Mouse (Mus musculus): ENCODE measurements at regions not wholly inside any gene's neighbourhood (a gene's known extent, or its start where the extent isn't known, plus 50 kb on each side); places are given as distances from the start of the nearest gene placed in this dataset.
"Not testable (repeated sequence)": the region's sequence is repeated elsewhere in the genome, so short reads cannot be mapped to it uniquely, and the experiment has no call there.

DNA sequence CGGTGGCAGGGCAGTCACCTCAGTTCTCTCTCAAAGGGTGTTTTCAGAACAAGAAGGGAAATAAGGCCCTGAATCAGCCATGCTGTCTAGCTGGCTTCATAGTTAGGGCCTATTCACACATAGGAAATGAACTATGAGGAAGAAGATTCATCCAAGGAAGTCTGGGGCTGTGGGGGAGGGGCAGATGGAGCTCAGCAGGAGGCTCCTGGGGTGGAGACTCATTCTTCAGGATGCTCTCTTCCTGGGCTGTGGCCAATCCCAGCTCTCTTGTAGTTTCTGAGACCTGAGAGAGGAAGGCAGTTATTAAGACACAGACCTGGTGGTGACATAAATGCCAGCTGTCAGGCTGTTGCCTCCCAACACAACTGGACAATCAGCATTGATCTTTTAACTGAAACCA is 149.4 kb upstream of the Speer4f2 start:
- H3K9ac ChIP-seq; H3K27ac ChIP-seq; H3K36me3 ChIP-seq; ATAC-seq (replicated peaks; ENCODE audit: low FRiP score); H3K4me2 ChIP-seq; H3K4me3 ChIP-seq (replicated peaks); H3K27me3 ChIP-seq; H3K9me3 ChIP-seq (replicated peaks); H3K4me1 ChIP-seq: not testable (repeated sequence)
- 74% methylated on average over 1 of the region's 1 CpGs for whole genome bisulfite sequencing

DNA sequence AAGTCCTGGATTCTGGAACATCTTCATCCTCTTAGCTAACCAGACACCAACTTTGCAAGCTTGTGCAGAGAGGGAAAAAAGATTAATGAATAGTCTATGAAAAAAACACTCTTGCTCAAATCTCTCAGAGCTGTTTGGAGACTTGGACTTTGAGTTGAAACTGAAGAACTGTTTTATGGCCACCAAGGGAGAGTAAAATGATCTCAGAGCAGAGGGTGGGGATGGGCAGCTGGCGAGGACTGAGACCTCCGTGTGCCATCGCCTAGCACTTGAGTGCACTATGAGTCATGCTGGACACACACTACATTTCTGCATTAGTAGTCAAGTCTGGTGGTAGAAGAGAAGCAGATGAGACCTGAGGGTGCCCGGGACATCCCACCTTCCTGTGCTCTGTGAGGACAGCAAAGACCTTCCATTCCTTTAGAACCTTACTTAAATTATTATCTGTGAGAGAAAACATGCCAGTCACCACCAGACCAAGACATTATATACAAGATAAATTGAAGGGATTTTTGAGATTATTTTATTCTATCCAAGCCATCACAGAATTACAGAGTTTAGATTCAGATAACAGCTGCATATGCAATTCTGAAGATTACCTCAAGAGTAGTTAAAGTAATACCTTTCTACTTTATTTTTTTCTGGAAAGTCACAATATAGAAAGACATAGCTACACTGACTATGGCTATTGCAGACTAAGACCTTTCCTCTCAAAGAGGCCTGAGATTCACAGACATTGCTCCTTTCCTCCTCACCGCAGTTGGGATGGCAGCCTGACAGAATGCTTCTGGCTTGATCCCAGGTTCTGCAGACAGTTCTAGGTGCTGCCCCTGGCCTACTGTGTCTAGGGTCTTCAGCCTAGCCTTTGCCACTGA is 125.0 kb upstream of the Speer4f2 start:
- Histone ChIP-seq H3K27ac (no peak overlapping the region), H3K36me3 (no peaks in the 10 kb centered on the region), H3K9me3 (replicated peaks) (no peaks in the 10 kb centered on the region), H3K9ac (no peak overlapping the region), H3K27me3 (no peaks in the 10 kb centered on the region), H3K4me3 (replicated peaks) (no peak overlapping the region), H3K4me1 (no peaks in the 10 kb centered on the region), H3K4me2 (no peak overlapping the region)
- no peak for ATAC-seq (replicated peaks; ENCODE audit: low FRiP score)
- 55% methylated on average over 5 of the region's 5 CpGs for WGBS

DNA sequence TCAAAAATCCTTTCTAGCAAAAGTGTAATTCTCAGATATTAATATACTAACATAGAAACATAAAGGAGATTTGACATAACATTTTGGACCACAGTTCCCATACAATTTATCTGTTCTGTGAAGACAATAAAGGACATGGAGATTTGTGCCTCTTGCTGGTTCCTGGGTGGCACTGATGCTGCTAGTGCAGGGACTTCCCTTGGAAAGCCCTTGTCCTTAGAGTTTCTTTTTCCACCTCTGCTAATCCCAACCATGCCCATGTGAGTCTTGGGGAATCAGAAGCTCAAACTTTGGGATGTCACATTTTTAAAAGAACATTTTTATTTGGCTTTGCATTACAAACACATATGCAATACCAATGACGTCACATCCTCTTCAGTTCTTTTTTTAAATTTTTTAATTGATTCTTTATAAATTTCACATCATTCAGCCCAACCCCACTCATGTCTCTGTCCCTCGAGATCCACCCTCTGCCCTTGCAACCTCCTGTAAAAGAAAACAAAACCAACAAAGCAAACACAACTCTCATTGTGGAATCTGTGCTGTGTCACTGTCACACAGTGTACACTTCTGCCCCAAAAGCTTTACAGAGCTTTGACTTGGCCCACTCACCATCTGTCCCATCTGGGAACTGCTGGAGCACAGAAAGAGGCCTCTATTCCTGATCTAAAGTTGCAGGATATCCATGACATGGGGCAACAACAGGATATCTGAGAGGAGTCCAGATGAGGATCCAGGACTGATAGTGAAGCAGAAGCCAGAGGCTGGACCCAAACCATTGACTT is 112.2 kb upstream of the Speer4f2 start:
- ATAC-seq (replicated peaks; ENCODE audit: low FRiP score), result no peak
- no peaks in the 10 kb centered on the region for H3K36me3 ChIP-seq
- H3K9me3 ChIP-seq (replicated peaks), result no peaks in the 10 kb centered on the region
- H3K9ac ChIP-seq, result no peak overlapping the region
- no peak overlapping the region for H3K4me2 ChIP-seq
- H3K4me3 ChIP-seq (replicated peaks), result no peak overlapping the region
- H3K4me1 ChIP-seq, result no peaks in the 10 kb centered on the region
- no peak overlapping the region for H3K27ac ChIP-seq
- WGBS, result 72% methylated on average over 2 of the region's 2 CpGs
- no peaks in the 10 kb centered on the region for H3K27me3 ChIP-seq

DNA sequence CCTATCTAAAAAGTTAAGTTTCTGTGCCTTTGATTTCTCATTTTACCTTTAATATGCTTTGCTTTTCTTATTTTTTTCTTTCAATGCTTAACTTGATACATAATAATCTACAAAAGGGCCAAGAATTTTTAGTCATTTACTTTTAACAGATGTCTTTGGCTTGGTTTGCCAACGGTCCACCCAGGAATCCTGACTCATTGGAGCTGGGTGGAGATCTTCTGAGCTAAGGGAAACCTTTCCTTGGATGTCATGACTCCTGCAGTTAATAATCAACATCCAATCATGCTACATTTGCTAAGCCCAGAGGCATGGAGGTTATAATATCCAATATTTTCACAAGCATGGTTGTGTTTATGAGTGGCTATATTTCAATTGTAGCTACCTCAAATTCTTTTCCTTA is 110.9 kb upstream of the Speer4f2 start:
- ATAC-seq (replicated peaks; ENCODE audit: low FRiP score), result no peak
- H3K4me3 ChIP-seq (replicated peaks), result no peak overlapping the region
- WGBS, result 72% methylated on average over 1 of the region's 1 CpGs
- no peak overlapping the region for H3K4me2 ChIP-seq
- no peak overlapping the region for H3K27ac ChIP-seq
- H3K9ac ChIP-seq, result no peak overlapping the region
- no peaks in the 10 kb centered on the region for H3K9me3 ChIP-seq (replicated peaks)
- no peaks in the 10 kb centered on the region for H3K36me3 ChIP-seq
- no peaks in the 10 kb centered on the region for H3K27me3 ChIP-seq
- no peaks in the 10 kb centered on the region for H3K4me1 ChIP-seq

DNA sequence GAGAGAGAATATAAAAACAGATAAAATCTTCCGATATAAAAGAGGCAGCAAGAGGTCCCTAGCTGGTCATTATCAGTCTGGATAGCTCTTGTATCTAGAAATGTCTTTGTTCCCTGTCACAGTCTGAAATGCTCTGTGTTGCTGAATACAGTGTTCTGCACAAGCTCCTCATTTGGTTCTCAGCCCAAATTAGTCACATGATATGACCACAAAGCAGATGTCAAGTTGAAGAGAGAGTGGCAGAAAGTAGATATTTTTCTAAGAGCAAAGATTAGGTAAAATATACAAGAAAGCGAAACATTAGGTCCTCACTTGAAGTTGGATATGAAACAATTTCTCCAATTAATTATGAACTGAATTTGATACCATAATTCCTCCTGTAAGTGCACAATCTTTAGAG is 101.8 kb upstream of the Speer4f2 start:
- Histone ChIP-seq H3K9me3 (replicated peaks) (0 out of 2 replicates have a peak, but pooled peaks cover 3% of the 10 kb centered on the region), H3K4me3 (replicated peaks) (no peak overlapping the region), H3K36me3 (no peaks in the 10 kb centered on the region), H3K4me1 (no peaks in the 10 kb centered on the region), H3K4me2 (no peak overlapping the region), H3K27ac (peak overlapping the region; percentile 57), H3K27me3 (no peaks in the 10 kb centered on the region), H3K9ac (no peak overlapping the region)
- 84% methylated on average over 2 of the region's 2 CpGs for WGBS
- no peak for ATAC-seq (replicated peaks; ENCODE audit: low FRiP score)

DNA sequence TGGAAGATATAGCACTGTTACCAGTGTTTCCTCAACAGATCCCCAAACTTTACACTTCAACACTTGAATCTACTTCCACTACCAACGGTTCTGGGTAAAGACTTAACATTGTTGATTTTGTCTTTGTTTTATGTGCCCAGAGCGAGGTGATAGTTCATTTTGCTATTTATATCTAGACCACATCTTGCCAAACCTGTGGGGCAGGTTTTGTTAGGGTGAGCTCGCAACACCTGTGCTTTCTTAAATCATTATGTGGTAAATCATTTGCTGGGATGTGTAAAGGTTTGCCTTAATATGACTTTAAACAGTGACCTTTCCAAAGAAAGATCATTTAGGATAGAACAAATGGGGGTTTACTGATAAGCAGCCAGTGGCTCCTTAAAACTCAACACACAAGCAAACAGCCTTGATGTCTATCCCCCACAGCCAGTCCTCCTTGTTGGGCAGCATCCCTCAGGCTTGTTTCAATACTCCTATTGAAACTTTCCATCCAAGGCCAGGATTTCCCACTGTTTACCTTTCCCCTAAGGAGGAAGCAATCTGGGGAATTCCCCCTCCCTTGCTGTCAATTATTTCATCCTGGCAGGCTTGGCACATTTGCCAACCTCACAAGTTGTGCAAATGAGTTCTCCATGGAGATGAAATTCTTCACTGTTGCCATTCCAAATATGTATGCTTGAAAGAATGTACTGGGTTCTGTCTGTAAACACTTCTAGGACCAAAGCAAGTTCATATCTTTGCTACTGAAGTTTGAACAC is 101.1 kb upstream of the Speer4f2 start:
- WGBS, result 61% methylated on average over 3 of the region's 3 CpGs
- no peak overlapping the region for H3K4me3 ChIP-seq (replicated peaks)
- peak; percentile 76 for ATAC-seq (replicated peaks; ENCODE audit: low FRiP score)
- 0 out of 2 replicates have a peak, but pooled peaks cover 3% of the 10 kb centered on the region for H3K9me3 ChIP-seq (replicated peaks)
- no peak overlapping the region for H3K4me2 ChIP-seq
- H3K9ac ChIP-seq, result no peak overlapping the region
- H3K27ac ChIP-seq, result peak overlapping the region; percentile 75
- no peaks in the 10 kb centered on the region for H3K27me3 ChIP-seq
- no peaks in the 10 kb centered on the region for H3K36me3 ChIP-seq
- H3K4me1 ChIP-seq, result no peaks in the 10 kb centered on the region

DNA sequence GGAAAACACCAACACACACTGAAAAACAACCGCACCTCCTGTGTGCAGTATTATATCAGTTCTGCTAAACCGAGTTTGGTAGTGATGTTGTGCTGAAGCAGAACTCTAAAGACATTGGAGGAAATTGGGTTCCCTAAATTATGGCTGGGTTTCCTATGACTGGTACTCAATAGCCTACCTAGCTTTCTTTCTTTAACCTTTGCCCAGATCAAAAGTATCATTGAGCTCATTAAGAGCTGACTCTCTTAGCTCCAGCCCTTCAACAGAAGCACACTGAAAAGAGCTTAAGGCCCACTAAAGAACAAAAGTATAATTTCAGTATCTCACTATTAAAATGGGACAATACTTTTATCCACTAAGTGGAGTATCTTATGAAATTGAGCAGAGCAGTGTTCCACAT is 97.6 kb upstream of the Speer4f2 start:
- ATAC-seq (replicated peaks; ENCODE audit: low FRiP score), result no peak
- WGBS, result 87% methylated on average over 2 of the region's 2 CpGs
- Histone ChIP-seq H3K36me3 (no peaks in the 10 kb centered on the region), H3K27ac (no peak overlapping the region), H3K4me2 (no peak overlapping the region), H3K4me1 (no peaks in the 10 kb centered on the region), H3K9me3 (replicated peaks) (no peaks in the 10 kb centered on the region), H3K4me3 (replicated peaks) (no peak overlapping the region), H3K9ac (no peak overlapping the region), H3K27me3 (no peaks in the 10 kb centered on the region)

DNA sequence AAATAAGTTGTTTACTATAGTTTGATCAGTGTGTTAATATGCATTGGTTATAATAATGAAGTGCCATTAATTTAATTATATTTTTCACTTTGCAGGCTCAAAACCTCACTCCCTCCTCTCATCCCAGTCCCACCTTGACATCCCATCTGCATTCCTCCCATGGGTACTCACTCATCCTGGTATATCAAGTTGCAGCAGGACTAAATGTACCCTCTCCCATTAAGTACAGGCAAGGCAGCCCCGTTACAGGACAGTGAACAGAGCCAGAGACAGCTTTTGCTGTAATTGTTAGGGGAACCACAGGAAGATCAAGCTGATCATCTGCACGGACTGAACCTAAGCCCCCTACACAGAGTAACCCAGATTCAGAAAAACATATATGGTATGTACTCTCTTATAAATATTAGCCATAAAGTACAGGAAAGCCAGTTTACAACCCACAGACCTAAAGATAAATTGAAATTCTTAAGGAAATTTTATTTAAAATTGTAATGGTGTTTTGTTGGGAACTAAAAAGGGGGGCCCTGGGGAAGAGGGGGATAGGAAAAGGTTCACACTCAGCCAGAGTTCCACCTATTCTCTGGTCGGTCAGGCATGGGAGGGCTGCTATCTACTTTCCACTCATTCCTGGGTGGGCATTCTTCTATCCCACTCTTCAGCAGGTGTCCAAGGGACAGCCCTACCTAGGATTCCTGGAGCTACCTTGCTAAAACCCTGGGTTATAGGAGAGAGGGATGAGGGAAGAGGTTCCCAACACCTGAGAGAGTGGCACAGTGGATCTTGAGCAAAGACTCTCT is 96.0 kb upstream of the Speer4f2 start:
- no peaks in the 10 kb centered on the region for H3K27me3 ChIP-seq
- no peak overlapping the region for H3K4me3 ChIP-seq (replicated peaks)
- H3K9me3 ChIP-seq (replicated peaks), result no peaks in the 10 kb centered on the region
- H3K36me3 ChIP-seq, result no peaks in the 10 kb centered on the region
- peak; percentile 93 for ATAC-seq (replicated peaks; ENCODE audit: low FRiP score)
- peak overlapping the region; percentile 10; the same call in 1 of the 2 replicates for H3K4me2 ChIP-seq
- 57% methylated on average over 3 of the region's 3 CpGs for WGBS
- H3K27ac ChIP-seq, result peak overlapping the region; percentile 72
- H3K9ac ChIP-seq, result no peak overlapping the region
- no peaks in the 10 kb centered on the region for H3K4me1 ChIP-seq

DNA sequence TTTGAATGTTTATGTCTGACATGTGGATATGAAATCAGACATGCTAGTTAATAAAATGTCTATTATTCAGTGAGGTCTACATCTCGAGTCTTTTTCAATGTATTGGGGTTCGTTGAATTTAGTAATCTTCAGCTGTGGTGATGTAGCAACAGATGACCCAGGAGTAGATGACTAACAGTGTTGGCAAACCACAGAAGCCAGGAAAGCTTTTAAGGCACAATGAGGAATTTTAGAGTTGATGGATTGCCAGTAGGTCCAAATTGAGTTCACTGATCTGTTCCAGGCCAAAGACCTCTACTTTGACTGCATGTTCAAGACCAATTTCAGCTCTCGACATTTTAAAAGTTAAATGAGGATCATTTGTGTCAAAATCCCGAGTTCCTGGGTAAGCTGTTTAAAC is 92.8 kb upstream of the Speer4f2 start:
- no peak overlapping the region for H3K4me2 ChIP-seq
- no peak for ATAC-seq (replicated peaks; ENCODE audit: low FRiP score)
- H3K4me1 ChIP-seq, result no peaks in the 10 kb centered on the region
- H3K9me3 ChIP-seq (replicated peaks), result no peaks in the 10 kb centered on the region
- no peak overlapping the region for H3K4me3 ChIP-seq (replicated peaks)
- no peak overlapping the region for H3K27ac ChIP-seq
- no peaks in the 10 kb centered on the region for H3K36me3 ChIP-seq
- WGBS, result 80% methylated on average over 4 of the region's 4 CpGs
- no peak overlapping the region for H3K9ac ChIP-seq
- H3K27me3 ChIP-seq, result no peaks in the 10 kb centered on the region

DNA sequence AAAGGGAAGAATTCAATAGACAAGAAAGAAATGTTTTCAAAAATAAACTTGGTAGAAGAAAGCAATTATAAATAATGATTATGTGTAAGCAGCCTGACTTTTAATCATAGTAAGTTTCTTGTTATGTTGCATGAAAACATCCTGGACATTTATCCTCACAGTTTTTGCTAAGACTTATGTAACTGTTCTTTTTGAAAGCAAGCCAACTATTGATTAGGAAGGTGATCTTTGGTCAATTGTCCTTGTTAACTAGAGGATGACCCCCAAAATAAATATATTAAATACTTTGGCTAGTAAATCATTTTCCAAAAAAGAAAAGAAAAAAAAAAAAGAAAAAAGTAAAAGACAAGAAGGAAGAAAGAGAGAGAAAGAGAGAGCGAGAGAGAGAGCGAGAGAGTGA is 92.0 kb upstream of the Speer4f2 start:
- Histone ChIP-seq H3K4me3 (replicated peaks) (no peak overlapping the region), H3K9me3 (replicated peaks) (no peaks in the 10 kb centered on the region), H3K27ac (no peak overlapping the region), H3K36me3 (no peaks in the 10 kb centered on the region), H3K4me2 (no peak overlapping the region), H3K27me3 (no peaks in the 10 kb centered on the region), H3K4me1 (no peaks in the 10 kb centered on the region), H3K9ac (no peak overlapping the region)
- no peak for ATAC-seq (replicated peaks; ENCODE audit: low FRiP score)
- WGBS, result 100% methylated on average over 2 of the region's 2 CpGs

DNA sequence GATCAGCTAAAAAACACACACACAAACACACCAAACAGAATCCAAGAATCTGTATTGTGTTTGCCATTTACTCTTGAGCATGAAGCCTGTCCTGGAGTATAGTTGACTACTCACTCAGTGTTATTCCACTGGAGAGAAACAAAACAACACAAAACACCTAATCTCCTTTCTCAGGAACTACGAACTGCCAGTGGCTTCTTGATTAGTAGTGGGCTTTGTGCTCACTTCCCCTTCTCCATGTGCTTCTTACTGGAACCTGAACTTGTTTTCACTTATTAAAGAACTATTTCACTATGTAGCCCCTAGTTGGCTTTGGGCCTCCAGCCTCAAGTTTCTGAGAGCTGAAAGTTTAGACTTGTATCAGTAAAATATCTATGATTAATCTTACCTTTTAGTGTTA is 84.0 kb upstream of the Speer4f2 start:
- ATAC-seq (replicated peaks; ENCODE audit: low FRiP score), result no peak

More for the DNA sequence above, 84.0 kb upstream of the Speer4f2 start:
- H3K36me3 ChIP-seq, result no peaks in the 10 kb centered on the region
- no peaks in the 10 kb centered on the region for H3K27me3 ChIP-seq
- no peak overlapping the region for H3K4me2 ChIP-seq
- no peaks in the 10 kb centered on the region for H3K9me3 ChIP-seq (replicated peaks)
- H3K4me1 ChIP-seq, result peaks cover 3% of the 10 kb centered on the region; the same call in 1 of the 2 replicates
- WGBS, result 67% methylated on average over 1 of the region's 1 CpGs
- H3K9ac ChIP-seq, result no peak overlapping the region
- no peak overlapping the region for H3K4me3 ChIP-seq (replicated peaks)
- H3K27ac ChIP-seq, result no peak overlapping the region
